Mouse (Mus musculus) frontal cortex, postnatal 36 days (tissue): Measurements from ENCODE around the gene Baiap2l1.
A peak's percentile ranks its signal among the peaks of the same experiment; 100 is the strongest.

Source experiments
- DNase-seq, 2 experiments: peaks; one replicate each; pipeline ENCODE4 v3.0.0; 2022; ENCODE audit warnings: low spot score in 2 of 2

The Baiap2l1 gene

GRCm38 (mm10) chr5:144258131-144258611, 99.7 kb downstream of the Baiap2l1 start:
- peak in 1 of 2 experiments; percentile 67 for DNase-seq

GRCm38 (mm10) chr5:144257451-144258110, 100.3 kb downstream of the Baiap2l1 start:
- no peak for DNase-seq

- no peak for DNase-seq
Measured at GRCm38 (mm10) chr5:144256888-144257287, 101.0 kb downstream of the Baiap2l1 start.

DNA sequence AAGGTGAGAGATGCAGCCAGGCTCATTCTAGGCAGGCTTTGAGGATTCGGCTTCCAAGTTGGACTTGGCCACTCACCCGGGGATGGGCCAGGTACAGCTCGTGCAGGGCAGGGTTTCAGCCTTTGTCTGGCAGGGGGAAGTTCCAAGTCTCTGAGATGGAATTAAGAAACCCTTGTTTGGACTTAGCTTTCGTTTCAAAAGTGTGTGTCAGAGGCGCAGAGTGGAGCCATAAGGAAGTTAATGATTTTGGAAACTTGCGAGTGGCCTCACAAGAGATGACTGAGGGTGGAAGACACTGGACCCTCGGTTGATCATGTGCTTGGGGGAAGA, 101.4 kb downstream of the Baiap2l1 start:
- no peak for DNase-seq

DNA sequence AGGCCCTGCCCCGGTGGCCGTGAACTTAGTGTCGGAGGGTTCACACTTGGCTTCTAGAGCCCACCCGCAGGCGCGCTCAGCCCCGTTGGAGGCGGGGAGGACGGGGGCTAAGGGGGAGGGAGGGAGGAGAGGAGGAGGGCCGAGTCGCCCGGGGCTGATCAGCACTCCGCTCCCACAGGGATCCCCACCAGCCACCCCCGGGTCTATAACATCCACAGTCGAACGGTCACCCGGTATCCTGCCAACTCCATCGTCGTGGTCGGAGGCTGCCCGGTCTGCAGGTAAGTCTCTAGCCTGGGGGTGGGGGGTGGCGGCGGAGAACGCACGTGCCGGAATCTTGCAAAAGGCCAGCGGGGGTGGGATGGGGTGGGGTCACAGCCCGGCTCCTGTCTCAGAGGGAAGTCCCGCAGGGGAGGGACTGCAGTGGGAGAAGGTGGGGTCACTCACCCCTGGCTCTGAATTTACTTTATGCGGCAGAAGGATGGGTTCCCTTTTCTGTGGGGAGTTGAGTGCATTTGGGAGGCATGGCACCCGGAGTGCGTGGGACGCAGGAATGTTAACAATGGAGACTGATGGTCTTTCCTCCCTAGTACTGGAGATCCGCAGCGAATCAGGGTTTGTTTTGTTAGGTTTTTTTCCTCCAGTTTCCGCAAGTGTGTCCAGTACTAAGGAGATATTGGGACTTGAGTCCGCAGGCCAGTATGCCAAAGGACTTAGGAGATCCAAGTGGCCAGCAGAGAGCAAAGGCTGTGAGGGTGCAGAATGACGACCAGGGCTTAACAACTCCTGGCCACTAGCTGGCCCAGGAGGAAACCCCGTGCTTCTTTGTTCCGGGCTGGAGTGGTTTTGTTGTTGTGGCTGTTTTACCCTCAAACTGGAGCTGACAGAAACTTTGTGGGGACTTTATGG, 102.0 kb downstream of the Baiap2l1 start:
- DNase-seq, result no peak

DNA sequence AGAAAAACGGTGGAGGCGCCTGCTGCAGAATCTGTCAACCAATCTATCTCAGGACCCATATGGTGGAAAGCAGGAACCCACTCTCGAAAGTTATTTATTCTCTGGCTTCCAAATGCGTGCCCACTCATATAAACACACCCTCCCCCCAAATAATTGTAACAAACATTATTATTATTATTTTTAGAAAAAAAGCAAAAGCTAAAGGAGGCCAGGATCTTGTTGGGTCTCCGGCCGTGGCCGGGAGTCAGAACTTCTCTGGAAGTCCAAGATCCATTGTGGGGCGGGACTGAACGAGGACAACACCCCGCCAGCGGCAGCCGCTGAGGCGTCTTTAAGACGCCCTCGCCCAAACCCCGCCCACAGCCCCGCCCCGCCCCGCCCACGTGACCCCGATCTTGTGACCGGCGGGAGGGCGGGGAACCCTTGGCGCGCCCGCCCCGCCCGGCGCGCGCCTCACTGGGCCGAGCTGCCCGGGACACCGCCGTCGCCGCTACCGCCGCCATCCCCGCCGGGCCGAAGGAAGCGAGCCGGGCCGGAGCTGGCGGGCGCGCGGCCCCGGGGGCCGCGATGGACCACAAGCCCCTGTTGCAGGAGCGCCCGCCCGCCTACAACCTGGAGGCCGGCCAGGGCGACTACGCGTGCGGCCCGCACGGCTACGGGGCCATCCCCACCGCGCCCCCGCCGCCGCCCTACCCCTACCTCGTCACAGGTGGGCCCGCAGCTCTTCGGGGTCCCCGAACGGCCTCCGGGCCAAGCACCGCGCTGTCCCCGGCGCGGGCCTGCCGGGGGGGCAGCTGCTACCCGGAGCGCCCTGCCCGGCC, 102.9 kb downstream of the Baiap2l1 start:
- peak; percentile 70 to 78 for DNase-seq

- no peak for DNase-seq
Measured at GRCm38 (mm10) chr5:144254122-144254810, 103.6 kb downstream of the Baiap2l1 start.

- no peak for DNase-seq
Measured at GRCm38 (mm10) chr5:144253212-144253611, 104.7 kb downstream of the Baiap2l1 start.

DNA sequence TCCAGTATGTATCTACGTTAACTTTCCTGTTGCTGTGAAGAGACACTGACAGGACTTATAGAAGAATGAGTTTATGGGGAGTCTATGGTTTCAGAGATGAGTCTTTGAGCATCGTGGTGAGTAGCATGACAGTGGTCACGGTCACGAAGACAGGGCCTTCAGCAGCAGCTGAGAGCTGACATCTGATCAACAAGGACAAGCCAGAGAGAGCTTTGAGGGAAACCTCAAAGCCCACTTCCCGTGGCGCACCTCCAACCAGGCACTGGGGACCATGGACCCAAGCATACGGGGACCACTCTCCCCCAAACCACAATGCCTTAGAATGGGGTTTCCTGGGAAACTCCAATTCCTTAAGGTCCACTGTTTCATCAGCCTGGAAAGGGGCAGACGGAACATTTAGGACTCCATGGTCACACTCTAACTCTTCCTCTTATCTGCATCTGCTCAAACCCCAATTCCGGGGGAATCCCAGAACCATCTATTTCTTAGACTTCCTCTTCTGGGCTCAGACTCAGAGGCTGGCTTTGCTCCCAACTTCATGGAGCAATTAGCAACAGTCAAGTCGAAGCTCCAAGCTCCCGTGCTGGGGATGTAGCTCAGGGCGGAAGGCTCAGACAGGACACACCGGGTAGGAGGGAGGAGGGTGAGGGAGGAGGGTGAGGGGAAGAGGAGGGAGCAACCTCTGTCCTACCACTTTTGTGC, 105.9 kb downstream of the Baiap2l1 start:
- no peak for DNase-seq

DNA sequence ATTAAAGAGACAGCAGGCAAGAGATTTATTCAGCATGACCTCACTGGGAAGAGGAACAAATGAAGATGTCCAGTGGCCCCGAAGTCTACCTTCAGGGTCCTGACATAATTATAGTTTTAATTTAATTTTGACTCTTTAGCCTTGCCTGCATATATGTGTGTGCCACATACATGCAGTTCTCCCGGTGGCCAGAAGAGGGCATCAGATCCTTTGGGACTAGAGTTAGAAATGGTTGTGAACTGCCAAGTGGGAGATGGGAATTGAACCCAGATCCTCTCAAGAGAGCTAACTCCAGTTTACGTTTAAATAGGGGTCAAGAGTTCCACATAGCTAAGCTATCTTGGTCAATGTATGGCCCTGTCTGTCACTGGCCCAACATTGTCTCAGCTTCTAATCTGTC, 108.0 kb downstream of the Baiap2l1 start:
- DNase-seq, result no peak

DNA sequence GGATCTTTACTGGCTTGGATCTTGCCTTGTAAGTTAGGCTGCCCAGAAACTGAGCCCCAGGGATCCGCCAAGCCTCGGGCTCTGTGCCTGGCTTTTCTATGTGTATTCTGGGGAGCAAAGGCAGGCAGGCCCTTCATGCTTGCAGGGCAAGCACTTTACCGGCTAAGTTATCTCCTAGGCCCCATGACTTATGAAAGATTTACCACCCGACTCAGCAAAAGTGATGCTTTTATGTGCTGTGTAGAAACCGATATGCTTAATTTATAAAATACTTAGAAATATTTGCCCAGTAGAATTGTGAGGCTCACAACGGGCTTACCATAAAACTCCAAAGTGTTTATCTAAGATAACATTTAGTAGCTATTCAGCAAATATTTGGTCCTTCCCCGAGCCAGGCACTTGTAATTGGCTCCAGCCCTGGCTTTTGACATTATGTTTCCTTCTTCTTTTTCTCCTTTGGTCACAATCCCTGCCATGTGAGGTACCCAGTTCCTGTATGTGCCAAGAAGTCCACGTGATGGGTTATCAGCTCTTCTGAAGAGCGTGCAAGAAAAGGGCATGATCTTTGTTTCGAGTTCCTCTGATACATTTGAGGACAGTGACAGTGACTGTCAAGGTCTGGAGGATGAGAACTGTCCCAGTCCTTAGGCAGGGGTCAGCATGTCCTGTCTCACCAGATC, 109.9 kb downstream of the Baiap2l1 start:
- no peak for DNase-seq

GRCm38 (mm10) chr5:144247307-144247706, 110.6 kb downstream of the Baiap2l1 start:
- DNase-seq, result no peak

DNA sequence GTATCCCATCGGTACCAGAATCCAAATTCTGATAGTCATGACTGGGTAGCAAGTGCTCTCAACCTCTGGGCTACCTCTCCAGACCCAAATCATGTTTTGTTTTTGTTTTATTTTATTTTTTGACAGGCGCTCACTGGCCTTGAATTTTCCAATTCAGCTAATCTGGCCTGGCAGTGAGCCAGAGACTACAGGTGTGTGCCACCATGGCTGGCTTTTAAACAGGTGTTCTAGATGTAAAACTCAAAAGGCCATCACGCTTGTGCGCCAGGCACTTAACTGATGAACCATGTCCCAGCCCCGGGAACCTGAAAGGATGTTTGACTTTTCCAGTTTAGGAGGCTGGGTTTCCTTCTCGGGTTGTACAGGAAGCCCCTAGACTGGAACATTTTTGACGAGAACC, 111.2 kb downstream of the Baiap2l1 start:
- no peak for DNase-seq

- DNase-seq, result no peak
Measured at GRCm38 (mm10) chr5:144245592-144245991, 112.3 kb downstream of the Baiap2l1 start.

- no peak for DNase-seq
Measured at GRCm38 (mm10) chr5:144243901-144244487, 113.9 kb downstream of the Baiap2l1 start, which contains the start of gene Bri3. Gene Bri3 (plus strand): TSS chr5:144244437.

- no peak for DNase-seq
Measured at GRCm38 (mm10) chr5:144238969-144239368, 118.9 kb downstream of the Baiap2l1 start.

- DNase-seq, result no peak
Measured at GRCm38 (mm10) chr5:144234714-144235113, 123.2 kb downstream of the Baiap2l1 start.

DNA sequence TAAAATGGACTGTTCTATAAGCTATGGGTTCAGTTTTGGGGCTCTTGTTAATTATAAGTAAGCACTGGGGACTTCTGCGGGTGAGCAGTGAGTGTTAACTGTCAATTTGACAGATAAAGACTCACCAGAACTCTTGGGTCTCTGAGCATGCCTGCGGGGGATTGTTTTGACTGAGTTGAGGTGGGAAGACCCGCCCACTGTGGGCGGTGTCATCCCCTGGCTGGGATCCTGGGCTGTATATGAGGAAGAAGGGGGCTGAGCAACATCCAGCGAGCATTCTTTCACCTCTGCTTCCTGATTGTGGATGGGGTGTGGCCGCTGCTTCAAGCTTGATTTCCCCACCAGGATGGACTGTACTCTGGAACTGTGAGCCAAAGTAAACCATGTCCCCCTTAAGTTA, 123.7 kb downstream of the Baiap2l1 start:
- no peak for DNase-seq

GRCm38 (mm10) chr5:144232531-144232930, 125.4 kb downstream of the Baiap2l1 start:
- DNase-seq, result no peak

- DNase-seq, result no peak
Measured at GRCm38 (mm10) chr5:144231410-144231809, 126.5 kb downstream of the Baiap2l1 start.
